Mouse (Mus musculus): Measurements from ENCODE around the gene Btbd3. TPM values are rescaled to one million over a fixed set of nuclear protein-coding genes. Genes with fewer than 3 reads are reported as not detected.

Btbd3 gene
- polyA plus RNA-seq, 1 experiment from 2014 or later, result 24.4 TPM

- 87% methylated on average over 3 of the region's 3 CpGs for WGBS
- H3K4me3 ChIP-seq (ENCODE audit: low read depth, low read length), result no peak overlapping the region
- no peak overlapping the region for H3K4me2 ChIP-seq (ENCODE audit: low read length)
- DNase-seq (ENCODE audit: low spot score) (no peak), ATAC-seq (no peak)
- no peaks in the 10 kb centered on the region for H3K36me3 ChIP-seq (ENCODE audit: control insufficient read depth, insufficient read depth, low read length)
- H3K9ac ChIP-seq (ENCODE audit: low read length), result no peak overlapping the region
- H3K9me3 ChIP-seq (replicated peaks; ENCODE audit: control insufficient read depth, low read length), result no peaks in the 10 kb centered on the region
- H3K4me1 ChIP-seq (ENCODE audit: control insufficient read depth, insufficient read depth, low read length), result no peaks in the 10 kb centered on the region
- no peak overlapping the region for H3K27ac ChIP-seq (ENCODE audit: low read depth, low read length)
- H3K27me3 ChIP-seq (replicated peaks; ENCODE audit: control insufficient read depth, insufficient read depth, low read length), result no peaks in the 10 kb centered on the region
Observed at GRCm38 (mm10) chr2:138447681-138448080, 191.3 kb downstream of the Btbd3 start.

GRCm38 (mm10) chr2:138468046-138468572, 211.7 kb downstream of the Btbd3 start:
- no peaks in the 10 kb centered on the region for H3K4me1 ChIP-seq (ENCODE audit: control insufficient read depth, insufficient read depth, low read length)
- H3K27me3 ChIP-seq (replicated peaks; ENCODE audit: control insufficient read depth, insufficient read depth, low read length), result no peaks in the 10 kb centered on the region
- H3K4me2 ChIP-seq (ENCODE audit: low read length), result no peak overlapping the region
- H3K27ac ChIP-seq (ENCODE audit: low read depth, low read length), result no peak overlapping the region
- no peak for ATAC-seq
- 80% methylated on average over 22 of the region's 22 CpGs for WGBS
- H3K4me3 ChIP-seq (ENCODE audit: low read depth, low read length), result no peak overlapping the region
- H3K36me3 ChIP-seq (ENCODE audit: control insufficient read depth, insufficient read depth, low read length), result no peaks in the 10 kb centered on the region
- DNase-seq (ENCODE audit: low spot score), result no peak
- H3K9me3 ChIP-seq (replicated peaks; ENCODE audit: control insufficient read depth, low read length), result no peaks in the 10 kb centered on the region
- no peak overlapping the region for H3K9ac ChIP-seq (ENCODE audit: low read length)

GRCm38 (mm10) chr2:138473407-138473806, 217.0 kb downstream of the Btbd3 start:
- no peak overlapping the region for H3K27ac ChIP-seq (ENCODE audit: low read depth, low read length)
- DNase-seq (ENCODE audit: low spot score) (peak; percentile 28), ATAC-seq (no peak; the same call in 1 of the 2 replicates)
- H3K4me2 ChIP-seq (ENCODE audit: low read length), result no peak overlapping the region
- H3K9me3 ChIP-seq (replicated peaks; ENCODE audit: control insufficient read depth, low read length), result no peaks in the 10 kb centered on the region
- no peaks in the 10 kb centered on the region for H3K36me3 ChIP-seq (ENCODE audit: control insufficient read depth, insufficient read depth, low read length)
- H3K4me3 ChIP-seq (ENCODE audit: low read depth, low read length), result no peak overlapping the region
- no peaks in the 10 kb centered on the region for H3K4me1 ChIP-seq (ENCODE audit: control insufficient read depth, insufficient read depth, low read length)
- H3K27me3 ChIP-seq (replicated peaks; ENCODE audit: control insufficient read depth, insufficient read depth, low read length), result no peaks in the 10 kb centered on the region
- WGBS, result 81% methylated on average over 5 of the region's 5 CpGs
- H3K9ac ChIP-seq (ENCODE audit: low read length), result no peak overlapping the region

GRCm38 (mm10) chr2:138476486-138476885, 220.1 kb downstream of the Btbd3 start:
- Histone ChIP-seq H3K4me1 (ENCODE audit: control insufficient read depth, insufficient read depth, low read length) (no peaks in the 10 kb centered on the region), H3K9ac (ENCODE audit: low read length) (no peak overlapping the region), H3K27ac (ENCODE audit: low read depth, low read length) (no peak overlapping the region), H3K4me2 (ENCODE audit: low read length) (no peak overlapping the region), H3K4me3 (ENCODE audit: low read depth, low read length) (no peak overlapping the region), H3K36me3 (ENCODE audit: control insufficient read depth, insufficient read depth, low read length) (no peaks in the 10 kb centered on the region), H3K9me3 (replicated peaks; ENCODE audit: control insufficient read depth, low read length) (no peaks in the 10 kb centered on the region), H3K27me3 (replicated peaks; ENCODE audit: control insufficient read depth, insufficient read depth, low read length) (no peaks in the 10 kb centered on the region)
- 85% methylated on average over 3 of the region's 3 CpGs for WGBS
- ATAC-seq (peak; percentile 48; the same call in 1 of the 2 replicates), DNase-seq (ENCODE audit: low spot score) (peak; percentile 7)

- WGBS, result 95% methylated on average over 5 of the region's 5 CpGs
- no peak for ATAC-seq
- DNase-seq (ENCODE audit: low spot score), result no peak
Observed at GRCm38 (mm10) chr2:138477278-138477677, 220.9 kb downstream of the Btbd3 start.

GRCm38 (mm10) chr2:138482541-138482940, 226.2 kb downstream of the Btbd3 start:
- Histone ChIP-seq H3K36me3 (ENCODE audit: control insufficient read depth, insufficient read depth, low read length) (no peaks in the 10 kb centered on the region), H3K27ac (ENCODE audit: low read depth, low read length) (no peak overlapping the region), H3K9ac (ENCODE audit: low read length) (no peak overlapping the region), H3K27me3 (replicated peaks; ENCODE audit: control insufficient read depth, insufficient read depth, low read length) (no peaks in the 10 kb centered on the region), H3K4me3 (ENCODE audit: low read depth, low read length) (no peak overlapping the region), H3K4me1 (ENCODE audit: control insufficient read depth, insufficient read depth, low read length) (no peaks in the 10 kb centered on the region), H3K4me2 (ENCODE audit: low read length) (no peak overlapping the region), H3K9me3 (replicated peaks; ENCODE audit: control insufficient read depth, low read length) (no peaks in the 10 kb centered on the region)
- ATAC-seq (no peak), DNase-seq (ENCODE audit: low spot score) (no peak)
- 80% methylated on average over 3 of the region's 3 CpGs for whole genome bisulfite sequencing

More at GRCm38 (mm10) chr2:138477278-138477677, 220.9 kb downstream of the Btbd3 start:
- H3K9me3 ChIP-seq (replicated peaks; ENCODE audit: control insufficient read depth, low read length), result no peaks in the 10 kb centered on the region
- H3K4me1 ChIP-seq (ENCODE audit: control insufficient read depth, insufficient read depth, low read length), result no peaks in the 10 kb centered on the region
- no peak overlapping the region for H3K4me3 ChIP-seq (ENCODE audit: low read depth, low read length)
- H3K36me3 ChIP-seq (ENCODE audit: control insufficient read depth, insufficient read depth, low read length), result no peaks in the 10 kb centered on the region
- no peaks in the 10 kb centered on the region for H3K27me3 ChIP-seq (replicated peaks; ENCODE audit: control insufficient read depth, insufficient read depth, low read length)
- H3K27ac ChIP-seq (ENCODE audit: low read depth, low read length), result no peak overlapping the region
- H3K4me2 ChIP-seq (ENCODE audit: low read length), result no peak overlapping the region
- H3K9ac ChIP-seq (ENCODE audit: low read length), result no peak overlapping the region

- H3K4me3 ChIP-seq (ENCODE audit: low read depth, low read length), result no peak overlapping the region
- no peak overlapping the region for H3K4me2 ChIP-seq (ENCODE audit: low read length)
- DNase-seq (ENCODE audit: low spot score), result no peak
- H3K36me3 ChIP-seq (ENCODE audit: control insufficient read depth, insufficient read depth, low read length), result no peaks in the 10 kb centered on the region
- WGBS, result 87% methylated on average over 4 of the region's 4 CpGs
- no peaks in the 10 kb centered on the region for H3K4me1 ChIP-seq (ENCODE audit: control insufficient read depth, insufficient read depth, low read length)
- ATAC-seq, result no peak
- H3K27me3 ChIP-seq (replicated peaks; ENCODE audit: control insufficient read depth, insufficient read depth, low read length), result no peaks in the 10 kb centered on the region
- no peak overlapping the region for H3K27ac ChIP-seq (ENCODE audit: low read depth, low read length)
- no peaks in the 10 kb centered on the region for H3K9me3 ChIP-seq (replicated peaks; ENCODE audit: control insufficient read depth, low read length)
- no peak overlapping the region for H3K9ac ChIP-seq (ENCODE audit: low read length)
Observed at GRCm38 (mm10) chr2:138484871-138485270, 228.5 kb downstream of the Btbd3 start.

GRCm38 (mm10) chr2:138490688-138491405, 234.5 kb downstream of the Btbd3 start:
- no peaks in the 10 kb centered on the region for H3K36me3 ChIP-seq (ENCODE audit: control insufficient read depth, insufficient read depth, low read length)
- no peaks in the 10 kb centered on the region for H3K9me3 ChIP-seq (replicated peaks; ENCODE audit: control insufficient read depth, low read length)
- ATAC-seq, result no peak
- WGBS, result 89% methylated on average over 2 of the region's 2 CpGs
- H3K27ac ChIP-seq (ENCODE audit: low read depth, low read length), result no peak overlapping the region
- H3K4me3 ChIP-seq (ENCODE audit: low read depth, low read length), result no peak overlapping the region
- no peak for DNase-seq (ENCODE audit: low spot score)
- no peak overlapping the region for H3K9ac ChIP-seq (ENCODE audit: low read length)
- H3K4me1 ChIP-seq (ENCODE audit: control insufficient read depth, insufficient read depth, low read length), result no peaks in the 10 kb centered on the region
- H3K27me3 ChIP-seq (replicated peaks; ENCODE audit: control insufficient read depth, insufficient read depth, low read length), result no peaks in the 10 kb centered on the region
- H3K4me2 ChIP-seq (ENCODE audit: low read length), result no peak overlapping the region

GRCm38 (mm10) chr2:138492176-138492575, 235.8 kb downstream of the Btbd3 start:
- H3K9me3 ChIP-seq (replicated peaks; ENCODE audit: control insufficient read depth, low read length), result no peaks in the 10 kb centered on the region
- no peaks in the 10 kb centered on the region for H3K4me1 ChIP-seq (ENCODE audit: control insufficient read depth, insufficient read depth, low read length)
- DNase-seq (ENCODE audit: low spot score) (no peak), ATAC-seq (no peak)
- H3K36me3 ChIP-seq (ENCODE audit: control insufficient read depth, insufficient read depth, low read length), result no peaks in the 10 kb centered on the region
- H3K27ac ChIP-seq (ENCODE audit: low read depth, low read length), result no peak overlapping the region
- no peak overlapping the region for H3K4me2 ChIP-seq (ENCODE audit: low read length)
- H3K9ac ChIP-seq (ENCODE audit: low read length), result no peak overlapping the region
- H3K4me3 ChIP-seq (ENCODE audit: low read depth, low read length), result no peak overlapping the region
- H3K27me3 ChIP-seq (replicated peaks; ENCODE audit: control insufficient read depth, insufficient read depth, low read length), result no peaks in the 10 kb centered on the region
